Mouse (Mus musculus) erythroblast, embryonic 14.5 days (primary cell): ENCODE measurements around the gene Farp1. TPM values are rescaled to one million over a fixed set of nuclear protein-coding genes. Genes with fewer than 3 reads are reported as not detected.

Experiments
- H3K27me3 ChIP-seq: 2 replicates; pipeline ENCODE4 v1.6.1; 2012; ENCODE audit warnings: inconsistent platforms; ENCODE audit not compliant: control insufficient read depth
- H3K36me3 ChIP-seq: 2 replicates; pipeline ENCODE4 v1.6.1; 2012; ENCODE audit warnings: mild to moderate bottlenecking, inconsistent platforms; ENCODE audit not compliant: control insufficient read depth
- H3K4me1 ChIP-seq: 2 replicates; pipeline ENCODE4 v1.6.1; 2012; ENCODE audit warnings: inconsistent platforms; ENCODE audit not compliant: control insufficient read depth
- H3K4me3 ChIP-seq: replicated peaks from 2 replicates; pipeline ENCODE3; 2012; ENCODE audit warnings: moderate library complexity, mild to moderate bottlenecking, inconsistent platforms
- H3K9me3 ChIP-seq: 2 replicates; pipeline ENCODE4 v1.6.1; 2012; ENCODE audit warnings: low read length, inconsistent platforms, mixed read lengths; ENCODE audit not compliant: control insufficient read depth
- GATA1 ChIP-seq: IDR thresholded peaks from 2 replicates; pipeline ENCODE4 v1.6.1; 2012; ENCODE audit warnings: low read length, inconsistent platforms, mixed read lengths
- TAL1 ChIP-seq: IDR thresholded peaks from 3 replicates; pipeline ENCODE4 v1.6.1; 2012; ENCODE audit warnings: low read length, inconsistent platforms, mixed read lengths
- polyA plus RNA-seq: library from polyadenylated mRNA; stranded (reverse); fragments of >175 nt; gene quantifications from 2 replicates; pipeline ENCODE4 v1.2.3, GENCODE M21; 2012

Farp1 gene
- polyA plus RNA-seq, 1 experiment, result not detected

DNA sequence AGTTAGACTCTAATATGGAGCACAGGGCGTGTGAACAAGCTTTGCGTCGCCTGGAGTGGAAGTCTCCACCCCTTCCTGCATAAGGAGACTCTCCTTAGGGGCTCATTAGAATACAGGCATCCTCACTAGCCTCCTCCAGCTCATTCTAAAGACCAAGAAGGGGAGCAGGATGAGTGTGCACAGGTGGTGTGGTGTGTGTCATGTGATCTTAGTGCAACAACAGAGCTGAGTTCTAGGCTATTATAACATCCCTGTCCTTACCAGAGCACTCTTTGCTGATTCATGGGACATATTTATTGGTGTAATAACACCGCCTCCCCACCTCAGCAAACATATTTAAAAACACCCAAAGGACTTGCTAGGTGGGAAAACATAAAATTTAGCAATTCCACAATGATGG lies 120.2 kb downstream of the Farp1 start:
- Histone ChIP-seq H3K4me3 (no peak overlapping the region), H3K4me1 (no peaks in the 10 kb centered on the region), H3K27me3 (no peaks in the 10 kb centered on the region), H3K36me3 (no peaks in the 10 kb centered on the region), H3K9me3 (peaks cover 8% of the 10 kb centered on the region)
- TF ChIP-seq GATA1 (no peak), TAL1 (no peak)

- H3K9me3 ChIP-seq, result peaks cover 8% of the 10 kb centered on the region
- TF ChIP-seq TAL1, result no peak
- no peak for TF ChIP-seq GATA1
- H3K4me1 ChIP-seq, result no peaks in the 10 kb centered on the region
- no peaks in the 10 kb centered on the region for H3K36me3 ChIP-seq
- H3K4me3 ChIP-seq, result no peak overlapping the region
- H3K27me3 ChIP-seq, result no peaks in the 10 kb centered on the region
These were observed 123.6 kb downstream of the Farp1 start for GRCm38 (mm10) chr14:121158616-121159015.

DNA sequence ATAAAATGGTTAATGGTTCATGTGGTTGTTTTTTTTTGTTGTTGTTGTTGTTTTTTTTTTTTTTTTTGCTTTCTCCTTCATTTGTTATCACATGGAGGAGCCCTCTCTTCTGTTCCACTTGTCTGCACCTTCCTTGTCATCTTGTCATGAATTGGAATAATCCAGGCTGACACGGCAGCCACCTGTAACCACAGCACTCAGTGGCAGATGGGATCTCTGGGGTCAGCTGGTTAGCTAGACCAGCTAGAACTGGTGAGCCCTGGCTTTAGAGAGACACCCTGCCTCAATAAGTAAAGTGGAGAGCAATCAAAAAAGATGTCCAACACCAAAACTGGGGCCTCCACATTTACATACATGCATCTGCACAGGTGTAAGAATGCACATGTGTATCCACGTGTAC lies 127.8 kb downstream of the Farp1 start:
- no peak for TF ChIP-seq TAL1
- TF ChIP-seq GATA1, result no peak
- no peaks in the 10 kb centered on the region for H3K9me3 ChIP-seq

DNA sequence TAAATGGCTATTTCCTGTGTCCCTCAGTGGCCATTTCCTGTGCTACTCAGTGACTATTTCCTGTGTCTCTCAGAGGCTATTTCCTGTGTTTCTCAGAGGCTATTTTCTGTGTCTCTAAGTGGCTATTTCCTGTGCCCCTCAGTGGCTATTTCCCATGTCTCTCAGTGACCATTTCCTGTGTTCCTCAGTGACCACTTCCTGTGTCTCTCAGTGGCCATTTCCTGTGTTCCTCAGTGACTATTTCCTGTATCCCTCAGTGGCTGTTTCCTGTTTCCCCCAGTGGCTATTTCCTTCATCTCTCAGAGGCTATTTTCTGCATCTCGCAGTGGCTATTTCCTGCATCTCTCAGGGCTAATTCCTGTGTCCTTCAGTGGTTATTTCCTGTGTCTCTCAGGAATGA lies 129.9 kb downstream of the Farp1 start:
- Histone ChIP-seq H3K9me3 (no peaks in the 10 kb centered on the region), H3K27me3 (no peaks in the 10 kb centered on the region), H3K4me1 (no peaks in the 10 kb centered on the region), H3K4me3 (no peak overlapping the region), H3K36me3 (no peaks in the 10 kb centered on the region)
- TF ChIP-seq GATA1, result no peak
- no peak for TF ChIP-seq TAL1

More for the DNA sequence above, 127.8 kb downstream of the Farp1 start:
- no peaks in the 10 kb centered on the region for H3K4me1 ChIP-seq
- H3K36me3 ChIP-seq, result no peaks in the 10 kb centered on the region
- no peak overlapping the region for H3K4me3 ChIP-seq
- H3K27me3 ChIP-seq, result no peaks in the 10 kb centered on the region

- H3K36me3 ChIP-seq, result no peaks in the 10 kb centered on the region
- TF ChIP-seq TAL1 (no peak), GATA1 (no peak)
- no peaks in the 10 kb centered on the region for H3K27me3 ChIP-seq
- H3K9me3 ChIP-seq, result no peaks in the 10 kb centered on the region
- H3K4me1 ChIP-seq, result no peaks in the 10 kb centered on the region
- H3K4me3 ChIP-seq, result no peak overlapping the region
These were observed 130.5 kb downstream of the Farp1 start for GRCm38 (mm10) chr14:121165408-121166037.

DNA sequence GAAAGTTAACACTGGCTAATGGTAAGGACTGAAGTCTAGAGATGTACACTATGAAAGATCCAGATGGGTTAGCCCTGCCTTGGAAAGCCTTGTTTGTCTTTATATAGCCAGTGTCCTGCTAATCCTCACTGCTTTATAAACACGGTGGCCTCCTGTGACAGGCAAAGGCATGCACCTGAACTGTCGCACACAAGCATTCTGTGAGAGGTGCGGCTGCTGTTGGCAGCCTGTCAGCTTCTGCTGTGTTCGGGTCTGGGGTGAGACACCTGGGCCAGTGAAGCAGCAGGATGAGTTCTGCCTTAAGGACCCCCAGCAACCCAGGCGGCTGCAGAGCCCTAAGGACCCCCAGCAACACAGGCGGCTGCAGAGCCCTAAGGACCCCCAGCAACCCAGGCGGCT lies 131.0 kb downstream of the Farp1 start:
- Histone ChIP-seq H3K36me3 (no peaks in the 10 kb centered on the region), H3K27me3 (no peaks in the 10 kb centered on the region), H3K4me3 (no peak overlapping the region), H3K9me3 (no peaks in the 10 kb centered on the region), H3K4me1 (no peaks in the 10 kb centered on the region)
- TF ChIP-seq TAL1 (no peak), GATA1 (no peak)

- Histone ChIP-seq H3K27me3 (no peaks in the 10 kb centered on the region), H3K4me1 (no peaks in the 10 kb centered on the region), H3K4me3 (no peak overlapping the region), H3K36me3 (no peaks in the 10 kb centered on the region), H3K9me3 (no peaks in the 10 kb centered on the region)
- no peak for TF ChIP-seq TAL1
- TF ChIP-seq GATA1, result no peak
These were observed 133.7 kb downstream of the Farp1 start for GRCm38 (mm10) chr14:121168716-121169115.

- no peaks in the 10 kb centered on the region for H3K27me3 ChIP-seq
- no peak for TF ChIP-seq TAL1
- no peak for TF ChIP-seq GATA1
- H3K4me1 ChIP-seq, result no peaks in the 10 kb centered on the region
- no peaks in the 10 kb centered on the region for H3K9me3 ChIP-seq
- no peak overlapping the region for H3K4me3 ChIP-seq
- no peaks in the 10 kb centered on the region for H3K36me3 ChIP-seq
These were observed 135.3 kb downstream of the Farp1 start for GRCm38 (mm10) chr14:121170321-121170720.

DNA sequence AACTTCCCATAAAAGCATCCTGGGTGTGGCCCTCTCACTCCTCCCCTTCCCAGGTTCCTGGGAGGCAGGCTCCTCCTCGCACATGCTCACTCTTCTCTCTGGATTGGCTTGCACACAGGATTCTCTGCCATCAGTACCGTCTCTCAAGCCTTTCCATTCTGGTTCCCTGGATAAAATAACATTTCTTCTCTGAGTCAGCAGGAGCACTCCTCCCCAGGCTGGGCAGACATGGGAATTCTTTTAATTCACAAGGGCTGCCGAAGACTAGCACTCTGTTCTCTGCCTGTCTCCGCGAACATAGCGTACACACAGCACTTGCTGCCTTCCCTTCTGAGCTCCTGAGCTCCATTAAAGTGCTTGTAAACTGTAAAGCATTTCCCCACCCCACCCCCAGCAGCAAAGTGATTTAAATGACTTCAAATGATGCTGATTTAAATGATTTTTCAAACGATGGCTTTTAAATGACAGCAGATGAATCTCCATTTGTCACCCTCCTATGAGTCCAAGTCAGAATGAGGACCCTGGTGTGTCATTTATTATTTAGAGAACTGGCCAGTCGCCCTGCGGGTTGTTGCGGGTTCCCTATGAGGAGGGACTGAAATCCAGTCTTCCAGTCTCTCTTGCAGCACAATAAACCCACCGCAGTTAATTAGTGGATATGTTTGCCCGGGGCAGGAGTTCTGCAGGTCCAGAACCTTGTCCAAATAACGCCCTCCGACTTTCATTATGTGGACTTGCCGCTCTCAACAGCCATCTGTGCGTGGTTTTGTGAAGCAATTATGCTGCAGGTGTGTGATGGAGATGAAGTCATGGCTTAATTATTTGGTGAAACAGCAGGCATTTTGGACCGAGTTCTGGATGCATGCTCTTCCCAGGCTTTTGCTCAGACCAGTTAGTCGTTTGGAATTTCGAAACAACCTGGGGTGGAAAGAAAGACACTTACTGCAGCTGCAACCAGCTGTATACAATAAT lies 137.4 kb downstream of the Farp1 start:
- Histone ChIP-seq H3K27me3 (no peaks in the 10 kb centered on the region), H3K4me3 (no peak overlapping the region), H3K36me3 (no peaks in the 10 kb centered on the region; the same call in 1 of the 2 replicates), H3K4me1 (no peaks in the 10 kb centered on the region), H3K9me3 (no peaks in the 10 kb centered on the region)
- no peak for TF ChIP-seq GATA1
- TF ChIP-seq TAL1, result no peak
